Mouse (Mus musculus): ENCODE results near the gene Krtap6-5.
"Not testable (repeated sequence)": the region's sequence is repeated elsewhere in the genome, so short reads cannot be mapped to it uniquely, and the experiment has no call there.

Krtap6-5 gene
- long read RNA-seq, experiment 1: 0 reads
- long read RNA-seq, experiment 2: 0 reads

DNA sequence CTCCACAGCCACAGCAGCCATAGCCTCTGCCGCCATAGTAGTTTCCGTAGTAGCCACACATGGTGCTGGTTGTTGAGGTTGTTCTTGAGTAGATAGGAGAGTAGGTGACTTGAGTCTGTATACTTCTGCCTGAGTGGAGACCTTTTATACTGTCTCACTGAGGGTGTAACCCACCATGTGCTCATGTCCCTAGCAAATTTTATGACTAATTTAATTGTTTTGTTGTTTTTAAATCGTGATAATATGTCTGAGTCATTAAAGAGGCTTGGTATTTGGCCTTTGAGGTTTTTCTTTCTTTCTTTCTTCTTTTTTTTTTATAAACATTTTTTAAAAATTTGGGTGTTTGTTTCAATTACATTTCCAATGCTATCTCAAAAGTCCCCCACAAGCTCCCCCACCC is at the start of gene Krtap6-5:
Gene Krtap6-5 (minus strand): TSS at position 101 of the 400 bp plus-strand sequence.
- intact Hi-C loops (cut with DNase I): no loop called here

DNA sequence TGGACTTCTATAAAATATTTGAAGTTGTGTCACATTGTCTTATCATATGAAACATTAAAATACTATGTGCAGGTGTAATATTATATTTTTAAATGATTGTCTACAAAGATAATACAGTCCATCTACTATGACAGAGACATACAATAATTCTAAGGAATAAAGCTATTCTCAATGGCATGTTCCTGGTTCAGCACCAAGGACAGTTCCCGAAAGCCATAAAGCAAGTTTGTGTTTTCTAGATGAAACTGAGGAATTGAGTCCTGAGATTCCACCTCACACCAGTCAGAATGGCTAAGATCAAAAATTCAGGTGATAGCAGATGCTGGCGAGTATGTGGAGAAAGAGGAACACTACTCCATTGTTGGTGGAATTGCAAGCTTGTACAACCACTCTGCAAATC is 23.4 kb upstream of the Krtap6-5 start:
- intact Hi-C loops (cut with DNase I): not testable (repeated sequence)

DNA sequence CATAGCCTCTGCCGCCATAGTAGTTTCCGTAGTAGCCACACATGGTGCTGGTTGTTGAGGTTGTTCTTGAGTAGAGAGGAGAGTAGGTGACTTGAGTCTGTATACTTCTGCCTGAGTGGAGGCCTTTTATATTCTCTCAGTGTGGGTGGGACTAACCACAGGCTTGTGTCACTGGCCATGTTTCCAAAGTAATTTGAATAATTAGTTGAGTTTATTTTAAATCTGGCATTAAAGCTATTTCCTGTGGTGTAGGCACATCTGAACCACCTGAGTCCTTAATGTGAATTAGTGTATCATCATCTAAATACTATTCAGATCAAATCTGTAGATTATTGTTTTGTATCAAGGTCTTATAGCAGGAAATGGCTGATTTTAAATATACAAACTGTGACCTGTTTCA is 16.2 kb upstream of the Krtap6-5 start, which contains the start of gene 1110025L11Rik:
Gene 1110025L11Rik (minus strand): TSS at position 101 of the 400 bp plus-strand sequence.
- intact Hi-C loops (cut with DNase I): not testable (repeated sequence)

DNA sequence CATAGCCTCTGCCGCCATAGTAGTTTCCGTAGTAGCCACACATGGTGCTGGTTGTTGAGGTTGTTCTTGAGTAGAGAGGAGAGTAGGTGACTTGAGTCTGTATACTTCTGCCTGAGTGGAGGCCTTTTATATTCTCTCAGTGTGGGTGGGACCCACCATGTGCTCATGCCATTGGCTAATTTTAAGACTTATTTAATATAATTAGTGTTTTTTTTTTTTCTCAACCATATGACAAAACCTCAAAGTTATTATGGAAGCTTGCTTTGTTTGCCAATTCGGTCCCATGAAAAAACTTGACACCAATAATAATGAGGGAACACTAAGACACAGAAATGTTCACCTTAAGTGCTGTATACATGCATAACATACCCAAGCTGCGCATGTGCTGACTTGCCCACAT is 6.3 kb downstream of the Krtap6-5 start, which contains the start of gene Gm10228:
Gene Gm10228 (minus strand): TSS at position 101 of the 400 bp plus-strand sequence.
- intact Hi-C loops (cut with DNase I): not testable (repeated sequence)

DNA sequence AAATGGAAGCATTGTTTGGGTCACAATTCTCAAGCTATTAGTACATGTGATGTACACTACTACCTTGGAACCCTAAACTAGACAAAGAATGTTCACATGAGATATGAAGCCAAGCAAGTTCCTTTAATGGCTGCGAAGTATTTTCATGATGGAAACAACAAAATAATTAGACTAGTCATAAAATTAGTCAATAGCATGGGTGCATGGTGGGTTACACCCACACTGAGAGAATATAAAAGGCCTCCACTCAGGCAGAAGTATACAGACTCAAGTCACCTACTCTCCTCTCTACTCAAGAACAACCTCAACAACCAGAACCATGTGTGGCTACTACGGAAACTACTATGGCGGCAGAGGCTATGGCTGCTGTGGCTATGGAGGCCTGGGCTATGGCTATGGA is 16.3 kb downstream of the Krtap6-5 start, which contains the start of gene Krtap6-1:
Gene Krtap6-1 (plus strand): TSS at position 301 of the 400 bp plus-strand sequence.
- intact Hi-C loops (cut with DNase I): not testable (repeated sequence)

DNA sequence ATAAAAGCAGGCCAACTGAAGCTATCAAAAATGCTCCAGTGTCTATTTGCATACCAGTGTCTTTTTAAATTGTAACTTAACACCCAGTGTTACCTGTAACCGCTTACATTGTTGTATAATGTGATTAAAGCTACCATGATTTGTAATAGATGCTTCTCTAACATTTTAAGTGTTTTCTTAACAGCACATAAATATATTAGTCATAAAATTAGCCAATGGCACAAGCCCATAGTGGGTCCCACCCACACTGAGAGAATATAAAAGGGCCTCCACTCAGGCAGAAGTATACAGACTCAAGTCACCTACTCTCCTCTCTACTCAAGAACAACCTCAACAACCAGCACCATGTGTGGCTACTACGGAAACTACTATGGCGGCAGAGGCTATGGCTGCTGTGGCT is 32.7 kb downstream of the Krtap6-5 start, which contains the start of gene Gm10229:
Gene Gm10229 (plus strand): TSS at position 301 of the 400 bp plus-strand sequence.
- intact Hi-C loops (cut with DNase I): not testable (repeated sequence)

DNA sequence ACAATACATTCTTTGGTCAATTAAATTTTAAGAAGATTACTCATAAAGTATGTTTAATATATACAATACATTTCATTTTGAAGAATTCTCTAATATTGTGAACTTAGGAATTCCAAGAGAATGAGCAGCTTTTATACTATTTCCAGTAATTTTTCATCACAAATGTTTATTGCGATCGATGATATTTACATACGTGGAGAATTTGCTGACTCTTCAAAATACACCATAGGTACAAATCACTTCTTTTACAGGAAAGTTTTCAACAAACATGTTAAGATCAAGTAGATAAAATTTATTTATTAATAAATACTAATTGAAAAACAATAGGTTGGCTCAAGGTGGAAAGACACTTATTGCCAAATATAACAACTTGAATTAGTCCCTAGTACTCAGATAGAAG is 33.7 kb downstream of the Krtap6-5 start:
- intact Hi-C loops (cut with DNase I): no loop called here

DNA sequence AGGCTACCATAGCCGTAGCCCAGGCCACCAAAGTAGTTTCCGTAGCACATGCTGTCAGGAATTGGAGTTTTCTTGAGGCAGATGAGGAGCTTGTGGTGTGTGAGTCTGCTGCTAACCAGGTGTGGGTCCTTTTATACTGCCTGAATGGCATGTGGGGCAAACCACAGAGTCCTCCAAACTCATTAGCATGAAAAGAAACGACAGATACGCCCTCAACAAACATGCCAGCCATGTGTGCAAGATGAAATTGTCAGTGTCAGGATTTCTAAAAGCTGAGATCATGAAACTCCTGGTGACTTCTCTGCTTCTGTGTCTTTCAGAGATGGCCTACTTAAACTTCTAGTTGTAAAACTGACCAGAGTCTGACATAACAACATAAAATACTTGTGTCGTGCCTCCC is 37.0 kb downstream of the Krtap6-5 start, which contains the start of gene Krtap22-2:
Gene Krtap22-2 (minus strand): TSS at position 101 of the 400 bp plus-strand sequence.
- intact Hi-C loops (cut with DNase I): no loop called here
